Mouse (Mus musculus) embryo, embryonic 10.5 days (tissue): ENCODE measurements around the gene Armc9.

Experiments used
- DNase-seq: peaks from one replicate; pipeline ENCODE4 v3.0.0-alpha.2; 2015; ENCODE audit warnings: low spot score

Gene Armc9

DNA sequence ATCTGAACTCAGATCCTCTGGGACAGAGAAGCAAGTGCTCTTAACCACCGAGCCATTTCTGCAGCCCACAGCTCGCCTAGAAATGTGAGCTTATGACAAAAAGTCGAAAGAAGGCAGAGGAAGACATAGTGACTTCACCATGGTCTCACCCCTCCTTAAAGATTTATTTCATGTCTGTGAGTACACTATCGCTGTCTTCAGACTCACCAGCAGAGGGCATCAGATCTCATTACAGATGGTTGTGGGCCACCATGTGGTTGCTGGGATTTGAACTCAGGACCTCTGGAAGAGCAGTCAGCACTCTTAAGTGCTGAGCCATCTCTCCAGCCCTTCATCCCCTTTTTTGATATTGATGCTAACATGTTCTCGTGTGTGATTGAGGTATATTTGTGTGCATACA lies 20.0 kb downstream of the Armc9 start:
- no peak for DNase-seq

- no peak for DNase-seq
Observed at GRCm38 (mm10) chr1:86176066-86176465, 21.5 kb downstream of the Armc9 start.

DNA sequence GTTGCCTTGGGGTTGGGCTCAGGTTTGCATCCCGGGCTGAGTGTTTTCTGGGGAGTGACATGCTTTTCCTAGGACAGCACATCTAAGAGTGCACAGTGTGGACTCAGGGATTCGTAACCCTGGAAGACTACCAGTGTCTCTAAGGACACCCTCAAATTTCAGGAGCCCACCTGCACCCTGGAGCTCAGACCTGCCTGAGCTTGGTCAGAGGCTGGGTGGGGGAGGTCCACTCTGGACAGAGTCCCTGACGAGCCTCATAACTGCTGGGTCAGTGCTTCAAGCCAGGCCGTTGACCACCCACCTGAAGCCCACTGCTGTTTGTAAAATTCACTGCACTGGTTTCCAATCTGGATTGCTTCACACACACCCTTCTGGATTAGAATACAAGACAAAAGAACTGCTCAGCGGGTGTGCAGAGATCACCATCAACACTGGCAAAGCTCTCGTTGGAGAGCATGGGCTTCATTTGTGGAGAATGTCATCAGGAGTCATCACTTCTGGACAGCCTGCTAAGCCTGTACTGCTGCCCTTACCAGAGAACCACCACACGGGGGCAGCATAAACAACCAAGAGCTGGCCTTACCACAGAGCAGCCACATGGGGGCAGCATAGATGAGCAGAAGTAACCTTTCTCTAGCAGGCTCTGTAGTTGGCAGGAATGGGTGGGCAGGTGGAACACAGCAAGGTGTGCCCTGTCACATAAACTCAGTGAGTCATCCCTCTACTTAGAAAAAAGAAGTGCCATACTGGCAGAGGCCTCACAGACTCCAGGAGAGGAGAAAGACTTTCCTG lies 24.1 kb downstream of the Armc9 start:
- peak; percentile 90 for DNase-seq

- no peak for DNase-seq
Observed at GRCm38 (mm10) chr1:86182004-86182709, 27.6 kb downstream of the Armc9 start.

GRCm38 (mm10) chr1:86183577-86184263 lies 29.1 kb downstream of the Armc9 start:
- no peak for DNase-seq

GRCm38 (mm10) chr1:86186762-86187161 lies 32.2 kb downstream of the Armc9 start:
- DNase-seq, result no peak

- no peak for DNase-seq
Observed at GRCm38 (mm10) chr1:86187856-86188255, 33.3 kb downstream of the Armc9 start.

GRCm38 (mm10) chr1:86188271-86188670 lies 33.7 kb downstream of the Armc9 start:
- DNase-seq, result no peak

- DNase-seq, result no peak
Observed at GRCm38 (mm10) chr1:86189034-86189702, 34.6 kb downstream of the Armc9 start.

- DNase-seq, result no peak
Observed at GRCm38 (mm10) chr1:86190843-86191242, 36.3 kb downstream of the Armc9 start.

GRCm38 (mm10) chr1:86194044-86194443 lies 39.5 kb downstream of the Armc9 start:
- DNase-seq, result no peak

DNA sequence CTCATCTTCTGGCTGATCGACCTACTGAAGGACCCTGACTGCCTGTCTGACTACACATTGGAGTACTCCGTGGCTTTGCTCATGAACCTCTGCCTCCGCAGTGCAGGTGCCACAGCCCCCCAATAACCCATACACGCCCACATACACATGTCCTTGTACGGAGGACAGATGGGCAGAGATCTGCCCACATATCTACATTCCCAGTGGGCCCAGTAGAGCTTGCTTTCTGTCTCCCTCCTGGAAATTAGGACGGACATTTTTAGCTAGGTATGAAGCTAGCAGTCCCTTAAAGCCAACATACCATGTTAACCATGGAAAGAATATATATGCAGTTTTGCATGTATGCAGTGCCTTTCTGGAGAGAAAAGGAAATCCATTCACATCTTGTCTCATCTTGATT lies 43.7 kb downstream of the Armc9 start:
- no peak for DNase-seq

DNA sequence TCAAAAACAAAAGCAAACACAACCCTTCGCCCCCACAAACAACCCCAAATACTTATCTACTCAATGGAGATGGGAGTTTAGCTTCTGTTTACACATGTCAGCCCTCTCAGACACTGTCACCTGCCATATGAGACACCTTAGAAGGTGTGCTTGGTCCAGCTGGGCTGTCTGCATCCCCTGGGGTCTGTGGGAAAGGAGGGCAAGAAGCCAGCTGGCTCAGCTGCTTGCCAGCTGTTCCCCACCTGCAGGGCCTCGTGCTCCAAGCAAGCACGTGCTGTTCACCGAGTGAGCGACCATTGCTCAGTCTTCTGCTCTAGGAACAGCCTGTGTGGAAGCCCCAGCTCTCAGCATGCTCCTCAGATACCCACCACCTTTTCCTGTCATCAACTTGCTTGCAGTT lies 44.4 kb downstream of the Armc9 start:
- no peak for DNase-seq

DNA sequence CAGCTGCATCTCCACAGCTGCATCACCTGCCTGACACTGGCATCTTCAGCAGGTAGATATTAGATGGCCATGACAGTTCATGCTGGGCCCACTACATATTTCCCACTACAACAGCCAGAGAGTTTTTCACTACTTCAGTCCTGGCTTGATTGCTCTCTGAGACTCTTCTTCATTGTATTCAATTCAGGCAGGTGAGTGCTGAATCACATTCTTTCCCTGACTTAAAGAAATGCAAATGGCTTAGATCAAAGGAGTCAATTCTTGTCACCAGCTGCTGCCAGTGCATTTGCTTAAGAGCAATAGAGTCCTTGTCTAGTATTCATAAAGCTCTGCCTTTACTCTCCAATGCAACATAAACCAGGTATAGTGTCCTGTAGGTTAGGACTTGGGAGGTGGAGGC lies 46.7 kb downstream of the Armc9 start:
- no peak for DNase-seq

DNA sequence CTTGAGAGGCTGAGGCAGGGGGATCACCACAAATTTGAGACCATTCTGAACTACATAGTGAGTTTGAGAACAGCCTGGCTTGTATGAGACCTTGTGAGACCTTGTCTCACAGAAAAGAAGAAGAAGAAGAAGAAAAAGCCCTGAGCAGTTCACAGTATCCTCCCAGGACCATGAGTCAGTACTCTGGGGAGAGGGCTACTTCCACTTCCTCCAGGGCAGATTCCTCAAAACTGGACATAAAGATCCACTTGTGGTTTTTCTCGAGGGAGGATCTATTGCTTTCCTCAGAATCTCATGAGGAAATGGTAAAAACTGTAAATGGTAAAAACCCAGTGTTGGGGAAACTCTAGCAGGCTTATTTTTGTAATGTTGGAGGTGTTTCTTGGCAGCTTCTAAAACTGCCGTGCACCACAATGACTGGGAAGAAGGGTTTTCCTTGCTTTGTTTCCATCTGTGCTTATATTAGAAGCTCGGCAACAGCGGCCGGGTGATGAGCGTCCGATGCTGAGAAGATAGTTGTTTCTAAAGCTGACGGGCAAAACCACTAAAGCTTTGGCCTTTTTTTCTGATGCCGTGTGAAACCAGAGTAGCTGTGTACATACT lies 48.1 kb downstream of the Armc9 start:
- no peak for DNase-seq

- DNase-seq, result no peak
Observed at GRCm38 (mm10) chr1:86210676-86211075, 56.1 kb downstream of the Armc9 start.

GRCm38 (mm10) chr1:86211498-86211897 lies 56.9 kb downstream of the Armc9 start:
- no peak for DNase-seq

- no peak for DNase-seq
Observed at GRCm38 (mm10) chr1:86212731-86213130, 58.2 kb downstream of the Armc9 start.

- DNase-seq, result peak; percentile 88
Observed at GRCm38 (mm10) chr1:86214158-86214557, 59.6 kb downstream of the Armc9 start.

GRCm38 (mm10) chr1:86215297-86215696 lies 60.7 kb downstream of the Armc9 start:
- no peak for DNase-seq

GRCm38 (mm10) chr1:86216412-86216811 lies 61.8 kb downstream of the Armc9 start:
- DNase-seq, result no peak

DNA sequence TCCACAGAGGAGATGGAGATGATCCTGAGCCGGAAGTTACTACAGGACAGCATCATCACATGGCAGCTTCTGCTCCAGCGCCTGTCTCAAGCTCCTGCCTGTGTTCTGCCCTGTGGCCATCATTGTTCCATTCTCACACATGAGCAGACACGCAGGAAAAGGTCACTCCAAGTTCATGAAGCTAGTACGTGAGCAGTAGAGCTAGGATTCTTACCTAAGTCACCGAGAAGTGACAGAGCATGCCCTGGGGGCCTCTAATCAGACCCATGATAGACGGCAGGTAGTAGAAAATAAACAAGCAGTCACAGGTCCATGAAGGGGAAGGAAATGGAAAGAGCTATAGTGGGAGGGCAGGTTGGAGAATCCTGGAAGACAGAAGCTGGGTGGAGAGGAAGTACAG lies 63.4 kb downstream of the Armc9 start:
- peak; percentile 15 for DNase-seq
